Mouse (Mus musculus) hindbrain, embryonic 12.5 days (tissue): ENCODE data around the gene Rpn2. TPM values are rescaled to one million over a fixed set of nuclear protein-coding genes. Genes with fewer than 3 reads are reported as not detected.

Source experiments
- ATAC-seq: fragments of 200-750 bp; cut with Nextera tagmentation; 2 replicates; pipeline ENCODE4 v1.8.0; 2017; ENCODE audit warnings: moderate TSS enrichment; ENCODE audit not compliant: low FRiP score
- H3K27ac ChIP-seq: fragments of 300-500 bp; sonication (generic); 2 replicates; pipeline ENCODE4 v1.5.1; 2016; ENCODE audit warnings: mild to moderate bottlenecking
- H3K27me3 ChIP-seq: fragments of 300-500 bp; sonication (generic); 2 replicates; pipeline ENCODE4 v1.6.1; 2016; ENCODE audit warnings: mild to moderate bottlenecking
- H3K36me3 ChIP-seq: fragments of 300-500 bp; sonication (generic); 2 replicates; pipeline ENCODE4 v1.6.1; 2016; ENCODE audit warnings: mild to moderate bottlenecking
- H3K4me1 ChIP-seq: fragments of 300-500 bp; sonication (generic); 2 replicates; pipeline ENCODE4 v1.6.1; 2016
- H3K4me2 ChIP-seq: fragments of 300-500 bp; sonication (generic); replicated peaks from 2 replicates; pipeline ENCODE4 v1.6.1; 2016; ENCODE audit warnings: mild to moderate bottlenecking
- H3K4me3 ChIP-seq: fragments of 300-500 bp; sonication (generic); 2 replicates; pipeline ENCODE4 v1.5.1; 2016; ENCODE audit warnings: mild to moderate bottlenecking
- H3K9ac ChIP-seq: fragments of 300-500 bp; sonication (generic); 2 replicates; pipeline ENCODE4 v1.6.1; 2016; ENCODE audit warnings: mild to moderate bottlenecking, moderate library complexity
- H3K9me3 ChIP-seq: fragments of 300-500 bp; sonication (generic); replicated peaks from 2 replicates; pipeline ENCODE4 v1.6.1; 2016; ENCODE audit warnings: mild to moderate bottlenecking
- WGBS: fragments of 180-500 bp; shearing (Covaris S2); methylation state at CpG from one replicate; pipeline ENCODE4 v1.1.7; 2016; 5-methylcytosine and 5-hydroxymethylcytosine counted together
- polyA plus RNA-seq: library from polyadenylated mRNA; unstranded; fragments of >200 nt; fragmentation: Nextera tagmentation; extraction: Ambion mirVana; gene quantifications from 2 replicates; pipeline ENCODE4 v1.2.1, GENCODE M21; 2016

The Rpn2 gene
- polyA plus RNA-seq, 1 experiment from 2014 or later, result 239 TPM

DNA sequence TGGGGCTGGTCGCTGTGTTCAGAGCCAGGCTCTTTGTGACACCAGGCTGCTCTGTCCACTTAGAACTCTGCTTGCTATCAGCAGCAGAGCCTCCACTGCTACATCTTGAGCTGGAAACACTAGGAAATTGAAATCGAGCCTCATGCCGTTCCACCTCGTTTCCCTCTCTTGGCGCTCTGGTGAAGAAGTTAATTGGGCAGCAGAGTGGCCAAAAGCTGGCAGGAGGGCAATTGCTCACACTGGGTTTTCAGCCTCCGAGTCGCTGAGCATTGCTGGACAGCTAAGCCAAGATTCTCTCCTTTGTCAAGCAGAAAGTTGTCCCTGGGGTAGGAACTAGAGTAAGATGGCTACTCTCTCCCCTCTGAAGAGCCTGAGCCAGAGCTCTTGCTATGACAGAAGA lies 35.5 kb downstream of the Rpn2 start:
- H3K27me3 ChIP-seq, result no peaks in the 10 kb centered on the region
- no peaks in the 10 kb centered on the region for H3K9me3 ChIP-seq
- H3K9ac ChIP-seq, result no peak overlapping the region
- no peak overlapping the region for H3K4me3 ChIP-seq
- H3K4me2 ChIP-seq, result no peak overlapping the region
- H3K4me1 ChIP-seq, result no peaks in the 10 kb centered on the region
- H3K36me3 ChIP-seq, result peaks cover 89% of the 10 kb centered on the region
- no peak for ATAC-seq
- H3K27ac ChIP-seq, result peak overlapping the region; percentile 25
- 82% methylated on average over 7 of the region's 7 CpGs for WGBS

DNA sequence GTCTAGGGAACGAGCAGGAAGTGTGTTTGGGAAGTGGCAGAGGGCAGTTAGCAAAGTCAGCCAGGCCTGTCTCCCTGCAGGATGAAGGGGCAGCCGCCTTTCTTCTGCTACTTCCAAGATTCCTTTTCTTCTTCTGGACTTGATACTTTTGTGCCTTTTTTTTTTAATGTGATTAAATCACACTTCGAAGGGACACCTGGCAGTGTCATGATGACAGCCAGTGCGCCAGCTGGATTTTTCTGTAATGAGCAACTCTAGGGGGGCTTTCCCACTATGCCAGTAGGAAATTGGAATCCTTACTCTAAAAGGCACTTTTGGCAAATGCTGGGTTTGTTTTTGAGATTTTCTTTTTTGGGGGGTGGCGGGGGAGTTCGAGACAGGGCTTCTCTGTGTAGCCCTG lies 36.7 kb downstream of the Rpn2 start:
- Histone ChIP-seq H3K4me2 (no peak overlapping the region), H3K4me1 (no peaks in the 10 kb centered on the region), H3K27ac (no peak overlapping the region), H3K36me3 (peaks cover 86% of the 10 kb centered on the region), H3K27me3 (no peaks in the 10 kb centered on the region), H3K9me3 (no peaks in the 10 kb centered on the region), H3K4me3 (no peak overlapping the region), H3K9ac (no peak overlapping the region)
- ATAC-seq, result no peak
- WGBS, result 94% methylated on average over 6 of the region's 6 CpGs

DNA sequence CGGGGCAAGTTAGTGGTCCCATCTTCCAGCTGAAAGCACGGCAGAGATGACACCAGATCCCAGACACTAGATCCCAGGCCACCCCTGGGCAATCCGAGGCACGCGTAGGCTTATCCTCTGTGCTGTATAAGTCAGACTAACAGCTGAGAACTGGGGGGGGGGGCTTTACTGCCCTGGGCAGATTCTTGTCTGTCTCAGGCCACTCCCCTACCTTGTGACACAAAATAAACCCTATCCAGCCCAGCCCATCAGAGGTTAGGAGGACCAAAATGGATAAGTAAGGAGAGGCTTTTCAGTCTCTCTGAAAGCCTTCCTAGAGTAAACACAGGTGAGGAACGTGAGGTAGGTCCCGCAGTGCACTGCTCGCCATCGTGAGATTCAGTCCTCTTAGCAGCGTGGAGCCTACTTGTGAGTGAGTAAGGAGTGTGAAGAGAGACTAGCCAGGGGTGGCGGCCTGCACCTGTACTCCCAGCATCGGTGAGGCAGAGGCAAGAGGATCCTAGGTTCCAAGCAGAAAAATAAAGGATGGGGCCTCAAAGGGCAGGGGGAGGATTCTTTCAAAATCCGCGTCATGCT lies 37.6 kb downstream of the Rpn2 start:
- WGBS, result 89% methylated on average over 14 of the region's 14 CpGs
- Histone ChIP-seq H3K9ac (no peak overlapping the region), H3K36me3 (peaks cover 86% of the 10 kb centered on the region), H3K27me3 (no peaks in the 10 kb centered on the region), H3K4me1 (no peaks in the 10 kb centered on the region), H3K27ac (no peak overlapping the region), H3K4me3 (no peak overlapping the region), H3K9me3 (no peaks in the 10 kb centered on the region), H3K4me2 (no peak overlapping the region)
- ATAC-seq, result no peak

DNA sequence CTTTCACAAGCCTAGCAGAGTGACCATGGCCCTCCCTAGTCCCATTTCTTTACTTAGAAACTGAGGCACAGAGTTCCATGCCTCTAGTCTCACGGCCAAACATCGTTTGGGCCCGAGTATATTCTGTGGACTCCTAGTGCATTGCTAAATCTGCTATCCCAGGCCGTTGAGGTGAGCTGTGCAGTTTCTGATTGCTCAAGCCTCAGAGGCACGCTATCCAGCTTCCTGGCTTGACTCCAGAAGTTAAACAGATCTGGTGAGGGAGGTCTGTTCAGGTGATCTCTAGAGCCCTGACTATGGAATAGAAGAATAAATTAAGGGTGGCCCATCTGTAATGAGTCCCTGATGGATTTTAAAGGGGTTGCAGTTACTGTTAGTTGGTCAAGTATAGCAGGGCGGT lies 38.4 kb downstream of the Rpn2 start:
- WGBS, result 93% methylated on average over 6 of the region's 6 CpGs
- no peaks in the 10 kb centered on the region for H3K27me3 ChIP-seq
- peaks cover 87% of the 10 kb centered on the region for H3K36me3 ChIP-seq
- no peaks in the 10 kb centered on the region for H3K4me1 ChIP-seq
- no peak for ATAC-seq
- no peak overlapping the region for H3K4me3 ChIP-seq
- no peak overlapping the region for H3K4me2 ChIP-seq
- no peak overlapping the region for H3K9ac ChIP-seq
- H3K27ac ChIP-seq, result no peak overlapping the region
- no peaks in the 10 kb centered on the region for H3K9me3 ChIP-seq

DNA sequence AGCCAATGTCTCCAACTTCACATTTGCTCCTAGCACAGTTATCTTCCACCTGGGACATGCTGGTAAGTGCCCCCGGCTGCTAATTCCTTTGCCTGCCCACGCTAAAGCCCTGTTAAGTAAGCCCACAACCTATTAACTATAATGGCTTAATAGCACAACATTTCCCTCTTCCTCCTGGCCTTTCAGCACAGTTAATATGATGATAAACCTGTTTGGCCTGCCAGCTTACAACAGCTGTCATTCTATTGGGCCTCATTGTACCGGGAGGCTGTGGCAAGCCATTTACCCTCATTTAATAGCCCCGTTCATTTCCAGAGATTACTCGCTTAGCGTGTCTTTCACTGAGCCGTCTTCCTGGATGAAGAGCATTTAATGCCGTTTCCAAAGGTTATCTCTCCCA lies 41.3 kb downstream of the Rpn2 start:
- 84% methylated on average over 8 of the region's 8 CpGs for WGBS
- H3K4me3 ChIP-seq, result no peak overlapping the region
- H3K27me3 ChIP-seq, result no peaks in the 10 kb centered on the region
- peaks cover 83% of the 10 kb centered on the region for H3K36me3 ChIP-seq
- no peaks in the 10 kb centered on the region for H3K9me3 ChIP-seq
- no peak overlapping the region for H3K27ac ChIP-seq
- no peak overlapping the region for H3K4me2 ChIP-seq
- H3K9ac ChIP-seq, result no peak overlapping the region
- no peaks in the 10 kb centered on the region for H3K4me1 ChIP-seq
- ATAC-seq, result no peak

DNA sequence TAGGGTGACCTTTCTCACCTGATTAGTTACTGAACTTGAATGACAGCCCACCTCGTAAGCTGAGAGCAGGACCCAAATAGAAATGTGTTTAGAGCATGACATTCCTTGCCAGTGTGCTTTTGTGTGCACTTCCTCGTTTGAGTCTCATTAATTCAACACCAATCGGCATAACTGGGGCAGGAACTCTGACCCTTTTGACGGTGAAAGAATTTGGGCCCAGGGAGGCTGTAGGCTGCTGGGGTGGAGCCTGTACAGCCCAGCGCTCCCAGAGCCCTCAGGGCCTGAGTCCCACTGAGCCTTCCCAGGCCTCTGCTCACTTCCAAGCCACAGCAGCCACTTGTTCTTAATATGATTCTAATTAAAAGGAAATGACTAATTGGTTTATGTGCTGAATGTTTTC lies 42.1 kb downstream of the Rpn2 start:
- Histone ChIP-seq H3K4me1 (no peaks in the 10 kb centered on the region), H3K36me3 (peaks cover 83% of the 10 kb centered on the region), H3K4me2 (no peak overlapping the region), H3K9me3 (no peaks in the 10 kb centered on the region), H3K9ac (no peak overlapping the region), H3K4me3 (no peak overlapping the region), H3K27ac (peak overlapping the region; percentile 30; the same call in 1 of the 2 replicates), H3K27me3 (no peaks in the 10 kb centered on the region)
- WGBS, result 36% methylated on average over 5 of the region's 5 CpGs
- ATAC-seq, result no peak

DNA sequence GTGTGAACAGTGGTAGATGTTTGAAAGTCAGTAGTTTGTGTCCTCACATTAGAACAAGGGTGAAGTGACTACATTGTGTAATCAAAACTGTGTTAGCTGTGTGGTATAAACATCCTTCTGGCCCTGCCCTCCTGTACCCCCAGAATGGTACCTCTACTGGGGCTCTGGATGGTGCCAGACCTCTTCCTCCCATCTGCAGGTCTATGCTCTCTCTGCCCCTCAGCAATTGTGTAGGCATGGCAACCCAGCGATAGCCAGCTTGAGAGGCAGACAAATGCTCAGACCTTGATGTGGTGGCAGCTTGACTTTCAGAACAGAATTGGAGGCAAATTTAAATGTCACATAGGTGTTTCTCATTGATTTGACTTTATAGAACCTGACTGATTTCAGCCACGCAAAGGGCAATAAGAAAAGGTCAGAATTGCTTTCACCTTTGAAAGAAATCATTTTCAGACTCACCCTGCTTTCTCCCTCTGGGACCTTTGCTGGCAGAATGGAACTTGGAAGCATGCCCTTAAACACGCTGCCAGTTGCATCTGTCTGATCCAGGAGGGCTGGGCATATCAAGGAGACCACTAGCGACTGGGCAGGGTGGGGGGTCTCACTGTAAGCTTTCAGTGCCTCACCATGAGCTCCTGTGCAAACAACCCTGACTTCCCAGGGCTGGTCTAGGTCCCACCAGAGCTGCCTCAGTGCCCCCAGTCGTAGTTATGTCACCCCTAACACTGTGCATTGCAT lies 43.4 kb downstream of the Rpn2 start:
- Histone ChIP-seq H3K36me3 (peaks cover 84% of the 10 kb centered on the region), H3K4me3 (no peak overlapping the region), H3K27ac (no peak overlapping the region), H3K9me3 (no peaks in the 10 kb centered on the region), H3K9ac (no peak overlapping the region), H3K4me1 (no peaks in the 10 kb centered on the region), H3K27me3 (no peaks in the 10 kb centered on the region), H3K4me2 (no peak overlapping the region)
- WGBS, result 91% methylated on average over 5 of the region's 5 CpGs
- ATAC-seq, result no peak

DNA sequence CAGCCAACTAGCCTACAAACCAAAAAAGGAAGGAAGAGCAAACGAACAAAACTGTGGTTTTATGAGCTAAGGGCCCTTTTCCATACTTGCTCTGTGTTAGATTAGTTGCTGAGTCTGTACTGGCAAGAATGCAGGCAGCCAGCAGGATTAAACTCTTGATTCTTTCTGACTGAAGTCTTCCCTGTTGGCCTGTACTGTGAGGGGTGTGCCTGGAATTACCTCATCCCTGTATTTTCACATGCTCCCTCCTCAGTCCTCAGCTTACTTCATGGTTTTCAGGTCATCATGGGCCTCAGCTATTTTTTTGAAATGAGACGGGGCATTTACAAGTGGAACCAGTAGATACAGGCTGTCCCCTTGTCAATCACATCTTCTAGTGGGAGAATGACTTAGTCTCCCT lies 46.4 kb downstream of the Rpn2 start:
- no peaks in the 10 kb centered on the region for H3K27me3 ChIP-seq

DNA sequence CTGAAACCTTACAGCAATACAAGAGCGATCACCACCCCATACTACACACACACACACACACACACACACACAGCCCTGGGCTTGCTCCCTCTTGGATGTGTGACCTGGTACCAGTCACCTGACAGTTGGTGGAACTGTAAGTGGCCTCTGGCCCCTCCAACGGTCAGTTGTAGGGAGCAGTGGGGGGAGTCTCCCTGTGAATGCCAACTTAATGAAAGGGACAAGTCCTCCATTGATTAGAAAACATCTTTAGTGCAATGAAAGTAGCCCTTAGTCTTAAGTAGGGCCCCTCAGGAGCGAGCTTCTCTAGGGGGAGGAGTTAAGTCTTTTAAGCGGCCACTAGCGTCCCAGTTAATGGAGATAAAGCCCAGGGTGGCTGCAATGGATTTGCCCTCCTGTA lies 49.3 kb downstream of the Rpn2 start:
- H3K9ac ChIP-seq, result 0 out of 2 replicates have a peak overlapping the region, but pooled peaks have one; percentile 5
- peaks cover 39% of the 10 kb centered on the region for H3K36me3 ChIP-seq
- H3K9me3 ChIP-seq, result no peaks in the 10 kb centered on the region
- H3K27me3 ChIP-seq, result no peaks in the 10 kb centered on the region
- peaks cover 20% of the 10 kb centered on the region for H3K4me1 ChIP-seq
- peak overlapping the region; percentile 73 for H3K27ac ChIP-seq
- H3K4me3 ChIP-seq, result no peak overlapping the region
- H3K4me2 ChIP-seq, result 0 out of 2 replicates have a peak overlapping the region, but pooled peaks have one; percentile 1
- WGBS, result 30% methylated on average over 5 of the region's 5 CpGs
- peak; percentile 61 for ATAC-seq

More for the DNA sequence above, 46.4 kb downstream of the Rpn2 start:
- ATAC-seq, result no peak
- Histone ChIP-seq H3K9me3 (no peaks in the 10 kb centered on the region), H3K4me2 (no peak overlapping the region), H3K4me3 (no peak overlapping the region), H3K27ac (no peak overlapping the region), H3K9ac (no peak overlapping the region), H3K36me3 (peaks cover 65% of the 10 kb centered on the region), H3K4me1 (peaks cover 15% of the 10 kb centered on the region)
- 84% methylated on average over 2 of the region's 2 CpGs for WGBS

DNA sequence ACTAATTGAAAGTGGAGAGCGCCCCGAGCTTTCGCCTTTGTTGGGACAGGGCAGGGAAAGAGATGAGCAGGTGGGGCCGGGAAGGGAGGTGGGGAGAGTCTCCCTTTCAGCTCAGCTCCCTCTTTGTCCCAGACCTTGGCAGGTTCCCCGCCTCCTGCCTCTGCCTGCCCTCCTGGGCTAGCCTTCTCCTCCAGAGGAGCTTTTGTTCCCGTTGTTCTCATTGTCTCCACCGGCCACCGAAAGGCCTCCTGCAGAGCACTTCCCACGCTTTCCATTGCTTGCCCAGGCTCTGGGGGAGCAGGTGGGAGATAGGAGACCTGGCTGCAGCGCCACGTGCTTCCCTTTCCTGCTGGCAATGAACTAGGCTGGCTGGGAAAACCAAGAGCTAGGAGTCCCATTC lies 49.8 kb downstream of the Rpn2 start:
- Histone ChIP-seq H3K9me3 (no peaks in the 10 kb centered on the region), H3K27ac (peak overlapping the region; percentile 73), H3K4me3 (no peak overlapping the region), H3K4me2 (0 out of 2 replicates have a peak overlapping the region, but pooled peaks have one; percentile 1), H3K9ac (no peak overlapping the region), H3K27me3 (no peaks in the 10 kb centered on the region), H3K4me1 (peaks cover 20% of the 10 kb centered on the region), H3K36me3 (peaks cover 35% of the 10 kb centered on the region)
- WGBS, result 10% methylated on average over 11 of the region's 11 CpGs
- ATAC-seq, result peak; percentile 71

DNA sequence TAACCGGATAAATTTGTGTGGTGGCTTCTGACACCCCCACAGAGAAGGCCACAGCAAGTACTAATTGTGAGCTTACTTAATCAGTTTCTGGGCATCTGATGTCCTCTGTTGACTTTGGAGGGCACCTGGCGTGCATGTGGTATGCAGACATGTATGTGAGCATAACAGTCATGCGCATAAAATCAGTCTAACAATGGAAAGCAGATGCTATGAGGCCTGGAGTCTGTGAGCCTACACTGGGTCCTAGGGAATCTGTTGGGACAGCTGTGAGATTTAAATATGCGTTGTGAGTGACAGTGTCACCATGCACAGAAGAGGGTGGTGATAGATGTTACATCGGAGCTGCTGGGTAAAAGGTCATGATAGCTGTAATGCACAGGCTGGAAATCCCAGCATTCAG lies 53.2 kb downstream of the Rpn2 start:
- Histone ChIP-seq H3K4me2 (no peak overlapping the region), H3K4me1 (peaks cover 24% of the 10 kb centered on the region), H3K27ac (peak overlapping the region; percentile 45), H3K27me3 (no peaks in the 10 kb centered on the region), H3K9ac (no peak overlapping the region), H3K36me3 (peaks cover 5% of the 10 kb centered on the region), H3K4me3 (no peak overlapping the region), H3K9me3 (no peaks in the 10 kb centered on the region)
- 0 out of 2 replicates have a peak, but pooled peaks have one; percentile 18 for ATAC-seq
- WGBS, result 60% methylated on average over 5 of the region's 5 CpGs

DNA sequence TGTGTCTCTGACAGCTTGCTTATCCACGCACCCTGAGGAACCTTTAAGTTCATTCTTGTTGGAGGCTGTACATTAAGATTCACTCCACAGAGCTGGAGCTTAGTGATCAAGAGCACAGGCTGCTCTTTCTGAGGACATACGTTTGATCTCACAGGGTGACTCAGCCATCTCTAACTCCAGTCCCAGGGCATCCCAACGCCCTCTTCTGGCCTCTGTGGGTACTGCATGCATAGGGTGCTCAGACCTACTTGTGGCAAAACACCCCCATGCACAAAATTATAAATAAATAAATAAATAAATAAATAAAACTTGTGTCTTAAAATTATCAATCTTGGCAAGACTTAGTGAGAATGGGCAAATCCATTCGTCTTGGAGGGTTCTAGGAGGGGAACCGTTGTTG lies 59.8 kb downstream of the Rpn2 start:
- no peak for ATAC-seq
- no peaks in the 10 kb centered on the region for H3K36me3 ChIP-seq
- 0 out of 2 replicates have a peak overlapping the region, but pooled peaks have one; percentile 12 for H3K27ac ChIP-seq
- no peaks in the 10 kb centered on the region for H3K9me3 ChIP-seq
- H3K27me3 ChIP-seq, result no peaks in the 10 kb centered on the region
- H3K4me1 ChIP-seq, result peaks cover 43% of the 10 kb centered on the region
- no peak overlapping the region for H3K4me2 ChIP-seq
- WGBS, result 28% methylated on average over 5 of the region's 5 CpGs
- H3K9ac ChIP-seq, result no peak overlapping the region
- H3K4me3 ChIP-seq, result no peak overlapping the region

DNA sequence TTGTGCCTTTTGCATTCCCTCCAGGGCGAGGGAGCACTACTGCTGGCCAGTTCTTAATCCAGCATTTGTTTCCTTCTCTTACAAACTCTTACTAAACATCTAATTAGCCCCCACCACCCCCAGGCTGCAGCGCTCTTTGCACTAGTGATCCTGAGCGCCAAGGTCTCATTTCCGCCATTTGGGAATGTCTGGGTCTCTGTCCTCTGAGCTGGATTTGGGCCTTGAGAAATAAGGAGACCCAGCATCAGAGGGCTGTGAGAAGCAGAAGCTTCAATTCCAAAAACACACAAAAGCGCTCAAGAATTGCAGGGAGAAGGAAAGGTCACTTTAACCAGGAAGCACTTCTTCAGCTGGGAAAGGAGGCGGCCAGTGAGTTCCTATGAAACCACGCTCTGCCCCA lies 60.7 kb downstream of the Rpn2 start:
- no peaks in the 10 kb centered on the region for H3K36me3 ChIP-seq
- ATAC-seq, result no peak
- H3K27me3 ChIP-seq, result no peaks in the 10 kb centered on the region
- no peak overlapping the region for H3K9ac ChIP-seq
- H3K4me2 ChIP-seq, result no peak overlapping the region
- peak overlapping the region; percentile 91 for H3K27ac ChIP-seq
- H3K9me3 ChIP-seq, result no peaks in the 10 kb centered on the region
- H3K4me3 ChIP-seq, result no peak overlapping the region
- H3K4me1 ChIP-seq, result peaks cover 40% of the 10 kb centered on the region
- WGBS, result 68% methylated on average over 7 of the region's 7 CpGs
